Mouse (Mus musculus): ENCODE measurements around the gene Arpc5. TPM values are rescaled to one million over a fixed set of nuclear protein-coding genes. Genes with fewer than 3 reads are reported as not detected.

The Arpc5 gene
- polyA plus RNA-seq, 1 experiment = 187 TPM

GRCm38 (mm10) chr1:152800633-152801176 lies 34.4 kb downstream of the Arpc5 start:
- no peak for DNase-seq (ENCODE audit: low read depth)
- TF ChIP-seq POLR2A (IDR thresholded peaks at IDR 0.05; ENCODE audit: borderline replicate concordance, extremely low read depth, insufficient read depth, insufficient read length, poor library complexity, severe bottlenecking) = no peak

DNA sequence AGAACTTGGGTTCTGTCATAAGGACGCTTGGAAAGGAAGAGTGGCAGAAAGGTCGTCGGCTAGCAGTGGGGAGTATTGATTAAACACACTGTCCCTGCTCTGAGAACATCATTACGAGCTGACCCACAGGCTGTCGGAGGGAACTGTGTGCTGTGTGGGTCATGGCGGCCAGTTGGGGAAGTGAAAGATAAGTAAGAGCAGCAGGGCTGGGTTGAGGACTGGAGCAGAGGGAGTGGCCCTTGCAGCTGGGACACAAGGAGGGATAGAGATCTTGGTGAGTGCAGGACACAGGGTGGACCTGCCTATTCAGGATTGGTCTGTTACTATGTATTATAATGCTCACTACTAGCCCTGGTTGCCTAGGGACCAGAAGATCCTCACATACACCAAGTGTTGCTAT lies 38.6 kb downstream of the Arpc5 start:
- TF ChIP-seq POLR2A (IDR thresholded peaks at IDR 0.05; ENCODE audit: borderline replicate concordance, extremely low read depth, insufficient read depth, insufficient read length, poor library complexity, severe bottlenecking) (no peak), CTCF (IDR thresholded peaks at IDR 0.05; ENCODE audit: borderline replicate concordance, extremely low read depth, insufficient read depth, insufficient read length) (no peak)

DNA sequence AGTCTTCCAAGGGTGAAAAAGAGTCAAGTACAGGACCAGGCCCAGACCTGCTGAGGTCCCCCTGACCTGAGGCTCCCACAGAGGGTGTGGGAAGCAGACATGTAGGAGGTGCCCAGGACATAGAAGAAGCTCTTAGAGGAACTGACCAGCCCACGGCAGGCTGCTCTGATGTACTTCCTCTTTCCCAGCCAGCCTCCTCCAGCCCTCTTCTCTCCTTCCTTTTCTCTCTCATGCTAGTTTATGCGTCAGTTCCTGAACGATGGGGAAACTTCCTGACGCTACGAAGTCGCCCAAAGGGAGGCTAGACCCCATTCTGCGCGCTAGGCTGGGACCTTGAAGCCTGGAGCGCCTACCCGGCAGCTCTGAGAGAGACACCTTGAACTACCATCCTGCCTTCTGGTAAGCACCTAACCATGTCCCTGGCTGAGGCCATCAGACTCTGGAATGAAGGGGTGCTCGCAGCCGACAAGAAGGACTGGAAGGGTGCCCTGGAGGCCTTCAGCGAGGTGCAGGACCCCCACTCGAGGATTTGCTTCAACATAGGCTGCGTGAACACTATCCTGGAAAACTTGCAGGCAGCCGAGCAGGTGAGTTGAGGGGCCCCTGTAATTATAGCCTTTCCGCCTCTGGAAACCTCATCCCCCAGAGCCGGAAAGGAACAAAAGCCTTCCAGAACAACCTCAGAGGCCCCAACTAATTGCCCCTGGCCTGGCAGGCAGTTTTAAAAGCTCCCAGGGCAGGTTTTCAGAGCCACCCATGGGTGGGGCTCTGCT lies 41.5 kb downstream of the Arpc5 start:
- TF ChIP-seq CTCF (IDR thresholded peaks at IDR 0.05; ENCODE audit: borderline replicate concordance, extremely low read depth, insufficient read depth, insufficient read length) (no peak), POLR2A (IDR thresholded peaks at IDR 0.05; ENCODE audit: borderline replicate concordance, extremely low read depth, insufficient read depth, insufficient read length, poor library complexity, severe bottlenecking) (no peak)
- DNase-seq (ENCODE audit: low read depth) = no peak

More for the DNA sequence above, 38.6 kb downstream of the Arpc5 start:
- DNase-seq (ENCODE audit: low read depth) = no peak

GRCm38 (mm10) chr1:152808392-152808680 lies 42.0 kb downstream of the Arpc5 start:
- TF ChIP-seq CTCF (IDR thresholded peaks at IDR 0.05; ENCODE audit: borderline replicate concordance, extremely low read depth, insufficient read depth, insufficient read length) (no peak), POLR2A (IDR thresholded peaks at IDR 0.05; ENCODE audit: borderline replicate concordance, extremely low read depth, insufficient read depth, insufficient read length, poor library complexity, severe bottlenecking) (no peak)
- no peak for DNase-seq (ENCODE audit: low read depth)

DNA sequence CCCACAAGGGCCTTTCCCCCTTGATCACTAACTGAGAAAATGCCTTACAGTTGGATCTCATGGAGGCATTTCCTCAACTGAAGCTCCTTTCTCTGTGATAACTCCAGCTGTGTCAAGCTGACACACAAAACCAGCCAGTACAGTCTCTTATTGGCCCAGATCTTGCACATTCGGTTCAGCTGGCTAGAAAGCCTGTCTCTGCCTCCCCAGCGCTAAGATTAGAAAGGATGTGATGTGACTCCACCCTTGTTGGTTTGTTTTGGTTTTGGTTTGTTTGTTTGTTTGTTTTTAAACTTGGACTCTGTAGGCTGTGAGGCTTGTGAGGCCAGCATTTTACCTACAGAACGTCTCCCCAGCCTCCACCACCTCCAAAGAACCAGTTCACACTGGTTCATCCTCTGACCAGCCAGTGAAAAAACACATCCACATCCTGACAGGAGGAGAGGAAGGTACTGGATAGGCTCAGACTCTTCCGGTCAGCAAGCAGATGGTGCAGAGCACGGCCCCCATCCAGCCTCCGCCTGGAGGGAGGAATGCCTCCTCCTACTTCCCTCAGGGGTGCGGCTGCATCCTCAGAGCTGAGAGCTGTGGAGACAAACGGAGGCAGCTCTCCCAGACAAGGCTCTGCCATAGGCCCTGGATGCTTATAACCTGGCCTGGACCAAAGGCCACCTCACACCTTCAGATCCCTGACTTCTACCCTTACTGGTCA lies 43.4 kb downstream of the Arpc5 start:
- peak; percentile 26 for DNase-seq (ENCODE audit: low read depth)

DNA sequence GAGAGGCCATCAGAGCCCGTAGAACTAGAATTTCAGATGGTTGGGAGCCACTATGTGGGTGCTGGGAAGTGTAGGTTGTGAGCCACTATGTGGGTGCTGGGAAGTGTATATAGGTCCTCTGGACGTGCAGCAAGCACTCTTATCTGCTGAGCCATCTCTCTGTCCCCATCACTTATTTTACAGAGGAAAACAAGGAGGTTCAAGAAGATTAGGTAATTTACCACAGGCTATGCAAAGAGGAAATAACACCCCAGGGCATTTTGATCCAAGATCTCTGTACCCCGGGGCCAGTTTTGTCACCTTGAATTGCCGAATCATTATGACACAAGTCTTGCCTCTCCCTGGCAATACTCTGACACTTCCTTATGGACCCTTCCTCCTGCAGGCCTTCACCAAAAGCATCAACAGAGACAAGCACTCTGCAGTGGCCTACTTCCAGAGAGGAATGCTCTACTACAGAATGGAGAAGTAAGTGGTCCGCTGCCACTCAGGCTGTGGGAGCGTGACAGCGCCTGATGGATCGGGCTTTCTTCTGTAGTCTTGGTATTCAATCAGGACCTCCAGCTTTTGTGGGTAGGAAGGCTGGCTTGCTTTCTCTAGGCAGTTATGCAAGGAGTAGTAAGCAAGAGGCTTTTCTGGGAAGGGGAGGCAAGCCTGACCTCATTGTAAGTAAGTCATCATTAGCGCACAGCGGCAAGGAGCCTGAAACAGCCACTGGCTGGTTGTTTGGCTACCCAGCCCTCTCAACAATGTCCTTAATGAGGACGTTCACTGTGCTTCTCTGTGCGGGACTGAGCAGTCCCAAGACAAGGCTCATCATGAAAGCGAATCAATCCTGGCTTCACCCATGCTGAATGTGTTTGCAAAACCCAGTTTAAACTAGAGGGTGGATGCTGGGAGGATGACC lies 44.4 kb downstream of the Arpc5 start:
- TF ChIP-seq POLR2A (IDR thresholded peaks at IDR 0.05; ENCODE audit: borderline replicate concordance, extremely low read depth, insufficient read depth, insufficient read length, poor library complexity, severe bottlenecking) = no peak
- no peak for TF ChIP-seq CTCF (IDR thresholded peaks at IDR 0.05; ENCODE audit: borderline replicate concordance, extremely low read depth, insufficient read depth, insufficient read length)
- DNase-seq (ENCODE audit: low read depth) = peak; percentile 76

More for the DNA sequence above, 43.4 kb downstream of the Arpc5 start:
- no peak for TF ChIP-seq CTCF (IDR thresholded peaks at IDR 0.05; ENCODE audit: borderline replicate concordance, extremely low read depth, insufficient read depth, insufficient read length)
- no peak for TF ChIP-seq POLR2A (IDR thresholded peaks at IDR 0.05; ENCODE audit: borderline replicate concordance, extremely low read depth, insufficient read depth, insufficient read length, poor library complexity, severe bottlenecking)

- no peak for TF ChIP-seq POLR2A (IDR thresholded peaks at IDR 0.05; ENCODE audit: borderline replicate concordance, extremely low read depth, insufficient read depth, insufficient read length, poor library complexity, severe bottlenecking)
- peak; percentile 54 for TF ChIP-seq CTCF (IDR thresholded peaks at IDR 0.05; ENCODE audit: borderline replicate concordance, extremely low read depth, insufficient read depth, insufficient read length)
- DNase-seq (ENCODE audit: low read depth) = peak; percentile 93
These were observed 48.9 kb downstream of the Arpc5 start for GRCm38 (mm10) chr1:152815265-152815701.

- no peak for TF ChIP-seq CTCF (IDR thresholded peaks at IDR 0.05; ENCODE audit: borderline replicate concordance, extremely low read depth, insufficient read depth, insufficient read length)
- TF ChIP-seq POLR2A (IDR thresholded peaks at IDR 0.05; ENCODE audit: borderline replicate concordance, extremely low read depth, insufficient read depth, insufficient read length, poor library complexity, severe bottlenecking) = no peak
- peak; percentile 86 for DNase-seq (ENCODE audit: low read depth)
These were observed 50.9 kb downstream of the Arpc5 start for GRCm38 (mm10) chr1:152817027-152817769.

GRCm38 (mm10) chr1:152817794-152818193 lies 51.5 kb downstream of the Arpc5 start:
- DNase-seq (ENCODE audit: low read depth) = peak; percentile 74
- TF ChIP-seq CTCF (IDR thresholded peaks at IDR 0.05; ENCODE audit: borderline replicate concordance, extremely low read depth, insufficient read depth, insufficient read length) (no peak), POLR2A (IDR thresholded peaks at IDR 0.05; ENCODE audit: borderline replicate concordance, extremely low read depth, insufficient read depth, insufficient read length, poor library complexity, severe bottlenecking) (no peak)

- DNase-seq (ENCODE audit: low read depth) = no peak
- TF ChIP-seq POLR2A (IDR thresholded peaks at IDR 0.05; ENCODE audit: borderline replicate concordance, extremely low read depth, insufficient read depth, insufficient read length, poor library complexity, severe bottlenecking) (no peak), CTCF (IDR thresholded peaks at IDR 0.05; ENCODE audit: borderline replicate concordance, extremely low read depth, insufficient read depth, insufficient read length) (no peak)
These were observed 53.2 kb downstream of the Arpc5 start for GRCm38 (mm10) chr1:152819558-152819957.

All from brain, embryonic 14.5 days (tissue).